In the genomic region with DNA sequence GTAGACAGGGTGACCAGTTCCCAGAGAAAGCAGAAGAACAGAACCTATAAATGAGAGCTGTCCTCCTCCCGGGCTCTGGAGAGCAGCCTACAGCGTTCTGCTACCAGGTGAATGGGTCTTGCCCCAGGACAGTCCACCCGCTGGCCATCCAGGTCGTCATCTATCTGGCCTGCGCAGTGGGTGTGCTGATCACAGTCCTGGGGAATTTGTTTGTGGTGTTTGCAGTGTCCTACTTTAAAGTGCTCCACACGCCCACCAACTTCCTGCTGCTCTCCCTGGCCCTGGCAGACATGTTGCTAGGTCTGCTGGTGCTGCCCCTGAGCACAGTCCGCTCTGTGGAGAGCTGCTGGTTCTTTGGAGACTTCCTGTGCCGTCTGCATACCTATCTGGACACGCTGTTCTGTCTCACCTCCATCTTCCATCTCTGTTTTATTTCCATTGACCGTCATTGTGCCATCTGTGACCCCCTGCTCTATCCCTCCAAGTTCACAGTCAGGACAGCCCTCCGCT, we compare ENCODE assay signal across 24 mouse cellular contexts. TPM values are rescaled to one million over a fixed set of nuclear protein-coding genes. Genes with fewer than 3 reads are reported as not detected.
"Had no signal": no experiment of that assay in that cellular context is flagged by ENCODE, and none has a peak within 500 bp of the region (broad histone marks: within the 10 kb centered on the region; RNA-seq: fewer than 3 reads in every experiment).

A gene (plus strand): TSS at position 51 of the 510 bp plus-strand sequence.

- H3K27ac ChIP-seq: neural tube, embryonic 13.5 days; neural tube, embryonic 15.5 days; stomach, embryonic 15.5 days; stomach, postnatal 0 days had no signal

- DNase-seq: retina, postnatal 1 day; right cerebral cortex, adult 18-20 months; right cerebral cortex, postnatal 14 days; right cerebral cortex, postnatal 25 days; right cerebral cortex, postnatal 4 days; spleen, adult 18-20 months; thymus, adult 18-20 months; thymus, adult 2 months; thymus, postnatal 14 days; thymus, postnatal 25 days; thymus, postnatal 36 days; thymus, postnatal 4 days had no signal

- H3K36me3 ChIP-seq: neural tube, embryonic 13.5 days; neural tube, embryonic 15.5 days; stomach, embryonic 15.5 days had no signal

- H3K4me3 ChIP-seq: neural tube, embryonic 13.5 days; neural tube, embryonic 15.5 days; stomach, embryonic 15.5 days had no signal

- H3K4me2 ChIP-seq: neural tube, embryonic 13.5 days; neural tube, embryonic 15.5 days; stomach, embryonic 15.5 days had no signal

- H3K9me3 ChIP-seq: neural tube, embryonic 13.5 days; neural tube, embryonic 15.5 days; stomach, embryonic 15.5 days had no signal

- H3K27me3 ChIP-seq: neural tube, embryonic 13.5 days; neural tube, embryonic 15.5 days; stomach, embryonic 15.5 days had no signal

- H3K9ac ChIP-seq: neural tube, embryonic 13.5 days; neural tube, embryonic 15.5 days; stomach, embryonic 15.5 days had no signal

- H3K4me1 ChIP-seq: neural tube, embryonic 13.5 days; neural tube, embryonic 15.5 days; stomach, embryonic 15.5 days had no signal

RNA-seq across cellular contexts. Expression of the gene that starts here (rescaled TPM):
- total RNA-seq: neutrophil, adult 5-6 weeks had no signal
- polyA plus RNA-seq: neural tube, embryonic 13.5 days; neural tube, embryonic 15.5 days; small intestine, adult 2 months; spleen, adult 2 months; stomach, embryonic 14.5 days; stomach, embryonic 15.5 days; stomach, embryonic 16.5 days; stomach, postnatal 0 days; testis, adult 2 months; thymus, adult 2 months; thymus, postnatal 0 days; urinary bladder, adult 2 months had no signal
